Mouse (Mus musculus) stomach, embryonic 15.5 days (tissue): ENCODE data around the gene Pou3f1. TPM values are rescaled to one million over a fixed set of nuclear protein-coding genes. Genes with fewer than 3 reads are reported as not detected.

Experiments
- ATAC-seq: fragments of 200-750 bp; cut with Nextera tagmentation; 2 replicates; pipeline ENCODE4 v1.8.0; 2017; ENCODE audit warnings: low read depth, moderate number of reproducible peaks, moderate TSS enrichment; ENCODE audit not compliant: insufficient read depth, low FRiP score
- H3K27ac ChIP-seq: fragments of 300-500 bp; sonication (generic); 2 replicates; pipeline ENCODE4 v1.5.1; 2015; ENCODE audit warnings: mild to moderate bottlenecking, inconsistent platforms
- H3K27me3 ChIP-seq: fragments of 300-500 bp; sonication (generic); replicated peaks from 2 replicates; pipeline ENCODE4 v1.6.1; 2015; ENCODE audit warnings: inconsistent platforms
- H3K36me3 ChIP-seq: fragments of 300-500 bp; sonication (generic); 2 replicates; pipeline ENCODE4 v1.6.1; 2015; ENCODE audit warnings: inconsistent platforms
- H3K4me1 ChIP-seq: fragments of 300-500 bp; sonication (generic); 2 replicates; pipeline ENCODE4 v1.6.1; 2015; ENCODE audit warnings: inconsistent platforms
- H3K4me2 ChIP-seq: fragments of 300-500 bp; sonication (generic); 2 replicates; pipeline ENCODE4 v1.6.1; 2015; ENCODE audit warnings: mild to moderate bottlenecking, inconsistent platforms
- H3K4me3 ChIP-seq: fragments of 300-500 bp; sonication (generic); replicated peaks from 2 replicates; pipeline ENCODE4 v1.5.1; 2015; ENCODE audit warnings: inconsistent platforms
- H3K9ac ChIP-seq: fragments of 300-500 bp; sonication (generic); 2 replicates; pipeline ENCODE4 v1.6.1; 2015; ENCODE audit warnings: inconsistent platforms
- H3K9me3 ChIP-seq: fragments of 300-500 bp; sonication (generic); 2 replicates; pipeline ENCODE4 v1.6.1; 2016; ENCODE audit warnings: inconsistent platforms
- WGBS: fragments of 180-500 bp; shearing (Covaris S2); methylation state at CpG from one replicate; pipeline ENCODE4 v1.1.7; 2015; 5-methylcytosine and 5-hydroxymethylcytosine counted together
- polyA plus RNA-seq: library from polyadenylated mRNA; unstranded; fragments of >200 nt; fragmentation: Nextera tagmentation; extraction: Ambion mirVana; gene quantifications from 2 replicates; pipeline ENCODE4 v1.2.1, GENCODE M21; 2015

Pou3f1 gene
- 0.14 TPM in 2 replicates for polyA plus RNA-seq

GRCm38 (mm10) chr4:124656518-124656853, at the start of gene Pou3f1:
Gene Pou3f1 (plus strand): TSS chr4:124656807.
- Histone ChIP-seq H3K4me1 (peaks cover 32% of the 10 kb centered on the region), H3K9ac (no peak within 1 kb of the TSS), H3K4me3 (peak within 1 kb of the TSS; percentile 63), H3K9me3 (no peaks in the 10 kb centered on the region), H3K4me2 (peak within 1 kb of the TSS; percentile 98), H3K36me3 (no peaks in the 10 kb centered on the region), H3K27me3 (peaks cover 89% of the 10 kb centered on the region), H3K27ac (no peak within 1 kb of the TSS)
- WGBS, result 1% methylated on average over 15 of the region's 15 CpGs
- no peak for ATAC-seq

GRCm38 (mm10) chr4:124607166-124607565, 49.4 kb upstream of the Pou3f1 start:
- no peaks in the 10 kb centered on the region for H3K36me3 ChIP-seq
- H3K27ac ChIP-seq, result no peak overlapping the region
- H3K4me1 ChIP-seq, result no peaks in the 10 kb centered on the region
- 58% methylated on average over 8 of the region's 8 CpGs for WGBS
- H3K4me3 ChIP-seq, result no peak overlapping the region
- H3K4me2 ChIP-seq, result no peak overlapping the region
- peaks cover 16% of the 10 kb centered on the region for H3K27me3 ChIP-seq
- ATAC-seq, result no peak
- H3K9me3 ChIP-seq, result no peaks in the 10 kb centered on the region
- no peak overlapping the region for H3K9ac ChIP-seq

GRCm38 (mm10) chr4:124610066-124610465, 46.5 kb upstream of the Pou3f1 start:
- no peaks in the 10 kb centered on the region for H3K36me3 ChIP-seq

GRCm38 (mm10) chr4:124610703-124611102, 45.9 kb upstream of the Pou3f1 start, which contains the start of gene 3100002H09Rik:
Gene 3100002H09Rik (minus strand): TSS chr4:124610803.
- no peaks in the 10 kb centered on the region for H3K9me3 ChIP-seq
- ATAC-seq, result no peak
- no peaks in the 10 kb centered on the region for H3K4me1 ChIP-seq
- H3K4me3 ChIP-seq, result no peak within 1 kb of the TSS
- WGBS, result 74% methylated on average over 2 of the region's 2 CpGs
- no peaks in the 10 kb centered on the region for H3K36me3 ChIP-seq
- H3K4me2 ChIP-seq, result no peak within 1 kb of the TSS
- no peak within 1 kb of the TSS for H3K9ac ChIP-seq
- H3K27me3 ChIP-seq, result peaks cover 3% of the 10 kb centered on the region; the same call in 1 of the 2 replicates
- no peak within 1 kb of the TSS for H3K27ac ChIP-seq

More at GRCm38 (mm10) chr4:124610066-124610465, 46.5 kb upstream of the Pou3f1 start:
- Histone ChIP-seq H3K9me3 (no peaks in the 10 kb centered on the region), H3K9ac (no peak overlapping the region), H3K27me3 (peaks cover 9% of the 10 kb centered on the region; the same call in 1 of the 2 replicates), H3K4me3 (no peak overlapping the region), H3K4me1 (no peaks in the 10 kb centered on the region), H3K27ac (no peak overlapping the region), H3K4me2 (no peak overlapping the region)
- no peak for ATAC-seq
- 65% methylated on average over 2 of the region's 2 CpGs for WGBS

- Histone ChIP-seq H3K9me3 (no peaks in the 10 kb centered on the region), H3K36me3 (no peaks in the 10 kb centered on the region), H3K4me2 (no peak overlapping the region), H3K4me1 (no peaks in the 10 kb centered on the region), H3K27ac (no peak overlapping the region), H3K27me3 (0 out of 2 replicates have a peak, but pooled peaks cover 4% of the 10 kb centered on the region), H3K4me3 (no peak overlapping the region), H3K9ac (no peak overlapping the region)
- WGBS, result 65% methylated on average over 4 of the region's 4 CpGs
- ATAC-seq, result no peak
These were observed 44.8 kb upstream of the Pou3f1 start for GRCm38 (mm10) chr4:124611768-124612167.

- 0% methylated on average over 1 of the region's 1 CpGs for WGBS
- H3K27ac ChIP-seq, result no peak overlapping the region
- H3K9me3 ChIP-seq, result no peaks in the 10 kb centered on the region
- H3K4me3 ChIP-seq, result no peak overlapping the region
- peaks cover 4% of the 10 kb centered on the region; the same call in 1 of the 2 replicates for H3K27me3 ChIP-seq
- no peak overlapping the region for H3K9ac ChIP-seq
- no peak overlapping the region for H3K4me2 ChIP-seq
- H3K4me1 ChIP-seq, result 0 out of 2 replicates have a peak, but pooled peaks cover 5% of the 10 kb centered on the region
- ATAC-seq, result no peak
- no peaks in the 10 kb centered on the region for H3K36me3 ChIP-seq
These were observed 42.4 kb upstream of the Pou3f1 start for GRCm38 (mm10) chr4:124614189-124614588.

- no peak for ATAC-seq
- Histone ChIP-seq H3K4me2 (no peak overlapping the region), H3K9me3 (no peaks in the 10 kb centered on the region), H3K27ac (no peak overlapping the region), H3K36me3 (no peaks in the 10 kb centered on the region), H3K9ac (no peak overlapping the region), H3K4me1 (0 out of 2 replicates have a peak, but pooled peaks cover 5% of the 10 kb centered on the region), H3K27me3 (peaks cover 4% of the 10 kb centered on the region; the same call in 1 of the 2 replicates), H3K4me3 (no peak overlapping the region)
- 48% methylated on average over 14 of the region's 14 CpGs for WGBS
These were observed 41.1 kb upstream of the Pou3f1 start for GRCm38 (mm10) chr4:124615406-124615960.

GRCm38 (mm10) chr4:124615986-124616385, 40.6 kb upstream of the Pou3f1 start:
- H3K4me1 ChIP-seq, result 0 out of 2 replicates have a peak, but pooled peaks cover 5% of the 10 kb centered on the region
- no peaks in the 10 kb centered on the region for H3K36me3 ChIP-seq
- 46% methylated on average over 9 of the region's 9 CpGs for WGBS
- ATAC-seq, result no peak
- H3K4me2 ChIP-seq, result no peak overlapping the region
- H3K9ac ChIP-seq, result no peak overlapping the region
- no peaks in the 10 kb centered on the region for H3K9me3 ChIP-seq
- H3K4me3 ChIP-seq, result no peak overlapping the region
- peaks cover 4% of the 10 kb centered on the region; the same call in 1 of the 2 replicates for H3K27me3 ChIP-seq
- no peak overlapping the region for H3K27ac ChIP-seq

GRCm38 (mm10) chr4:124616636-124617035, 40.0 kb upstream of the Pou3f1 start:
- H3K4me3 ChIP-seq, result no peak overlapping the region
- H3K36me3 ChIP-seq, result no peaks in the 10 kb centered on the region
- no peaks in the 10 kb centered on the region for H3K9me3 ChIP-seq
- no peak for ATAC-seq
- H3K4me1 ChIP-seq, result 0 out of 2 replicates have a peak, but pooled peaks cover 5% of the 10 kb centered on the region
- H3K9ac ChIP-seq, result no peak overlapping the region
- no peak overlapping the region for H3K27ac ChIP-seq
- 38% methylated on average over 1 of the region's 1 CpGs for WGBS
- H3K27me3 ChIP-seq, result peaks cover 4% of the 10 kb centered on the region; the same call in 1 of the 2 replicates
- H3K4me2 ChIP-seq, result no peak overlapping the region

- Histone ChIP-seq H3K9ac (no peak overlapping the region), H3K4me1 (0 out of 2 replicates have a peak, but pooled peaks cover 5% of the 10 kb centered on the region), H3K4me3 (no peak overlapping the region), H3K9me3 (no peaks in the 10 kb centered on the region), H3K27me3 (peaks cover 4% of the 10 kb centered on the region; the same call in 1 of the 2 replicates), H3K4me2 (peak overlapping the region; percentile 21; the same call in 1 of the 2 replicates), H3K27ac (no peak overlapping the region), H3K36me3 (no peaks in the 10 kb centered on the region)
- ATAC-seq, result no peak
- WGBS, result 11% methylated on average over 15 of the region's 16 CpGs
These were observed 38.0 kb upstream of the Pou3f1 start for GRCm38 (mm10) chr4:124618599-124618998.

- H3K36me3 ChIP-seq, result no peaks in the 10 kb centered on the region
These were observed 35.2 kb upstream of the Pou3f1 start for GRCm38 (mm10) chr4:124621406-124621805.

GRCm38 (mm10) chr4:124622566-124622965, 34.0 kb upstream of the Pou3f1 start:
- no peak for ATAC-seq
- Histone ChIP-seq H3K9ac (no peak overlapping the region), H3K4me2 (no peak overlapping the region), H3K27me3 (no peaks in the 10 kb centered on the region; the same call in 1 of the 2 replicates), H3K36me3 (no peaks in the 10 kb centered on the region), H3K9me3 (no peaks in the 10 kb centered on the region), H3K4me3 (no peak overlapping the region), H3K27ac (no peak overlapping the region), H3K4me1 (peaks cover 5% of the 10 kb centered on the region; the same call in 1 of the 2 replicates)
- WGBS, result 87% methylated on average over 5 of the region's 5 CpGs

More at GRCm38 (mm10) chr4:124621406-124621805, 35.2 kb upstream of the Pou3f1 start:
- no peak overlapping the region for H3K4me3 ChIP-seq
- no peaks in the 10 kb centered on the region; the same call in 1 of the 2 replicates for H3K27me3 ChIP-seq
- no peak overlapping the region for H3K9ac ChIP-seq
- no peak overlapping the region for H3K4me2 ChIP-seq
- no peak for ATAC-seq
- 69% methylated on average over 11 of the region's 11 CpGs for WGBS
- no peak overlapping the region for H3K27ac ChIP-seq
- no peaks in the 10 kb centered on the region for H3K9me3 ChIP-seq
- H3K4me1 ChIP-seq, result peaks cover 5% of the 10 kb centered on the region; the same call in 1 of the 2 replicates
